Mouse (Mus musculus): ENCODE results near the gene Hmx2.

Hmx2 gene

DNA sequence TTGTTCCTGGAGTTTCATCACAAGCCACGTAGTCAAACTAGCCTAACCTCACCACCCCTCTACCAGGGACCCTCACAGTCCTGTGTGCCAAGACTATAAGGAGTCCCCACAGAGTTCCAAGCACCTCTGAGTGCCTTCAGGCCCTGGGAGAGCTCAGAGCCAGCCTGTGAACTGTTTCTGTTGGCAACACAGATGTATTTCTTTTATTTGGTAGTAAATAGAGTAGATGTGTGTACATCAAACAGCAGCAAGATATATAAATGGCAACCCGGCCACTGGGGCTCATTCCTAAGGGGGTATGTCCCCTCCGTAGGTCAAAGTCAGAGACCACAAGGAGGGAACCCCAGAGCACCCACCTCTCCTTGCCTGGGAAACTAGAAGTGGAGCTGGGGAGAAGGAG is at the start of gene Hmx2:
TSS of gene Hmx2 (plus strand) at position 301 of the 400 bp plus-strand sequence.
- no peak for DNase-seq

DNA sequence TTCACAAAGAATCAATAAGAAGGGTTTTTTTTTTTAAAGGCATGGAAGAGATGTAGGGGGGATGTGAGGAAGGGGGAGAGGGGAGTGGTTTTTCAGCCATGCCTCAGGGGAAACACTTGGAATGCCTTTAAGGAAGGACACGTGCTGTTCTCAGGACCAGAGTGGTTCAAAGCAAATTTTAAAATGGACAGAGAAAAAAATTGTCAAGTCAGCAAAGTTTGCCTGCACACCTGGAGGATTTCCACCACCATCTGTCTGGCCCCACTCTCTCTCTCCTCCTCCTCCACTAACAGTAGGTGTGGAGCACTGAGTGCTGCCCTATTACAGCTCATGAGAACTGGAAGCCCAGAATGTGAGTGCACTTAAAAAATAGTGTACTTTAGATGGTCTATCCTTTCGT is 44.8 kb upstream of the Hmx2 start:
- no peak for DNase-seq

GRCm38 (mm10) chr7:131539979-131540378 is 8.6 kb upstream of the Hmx2 start:
- DNase-seq, result peak; percentile 96

DNA sequence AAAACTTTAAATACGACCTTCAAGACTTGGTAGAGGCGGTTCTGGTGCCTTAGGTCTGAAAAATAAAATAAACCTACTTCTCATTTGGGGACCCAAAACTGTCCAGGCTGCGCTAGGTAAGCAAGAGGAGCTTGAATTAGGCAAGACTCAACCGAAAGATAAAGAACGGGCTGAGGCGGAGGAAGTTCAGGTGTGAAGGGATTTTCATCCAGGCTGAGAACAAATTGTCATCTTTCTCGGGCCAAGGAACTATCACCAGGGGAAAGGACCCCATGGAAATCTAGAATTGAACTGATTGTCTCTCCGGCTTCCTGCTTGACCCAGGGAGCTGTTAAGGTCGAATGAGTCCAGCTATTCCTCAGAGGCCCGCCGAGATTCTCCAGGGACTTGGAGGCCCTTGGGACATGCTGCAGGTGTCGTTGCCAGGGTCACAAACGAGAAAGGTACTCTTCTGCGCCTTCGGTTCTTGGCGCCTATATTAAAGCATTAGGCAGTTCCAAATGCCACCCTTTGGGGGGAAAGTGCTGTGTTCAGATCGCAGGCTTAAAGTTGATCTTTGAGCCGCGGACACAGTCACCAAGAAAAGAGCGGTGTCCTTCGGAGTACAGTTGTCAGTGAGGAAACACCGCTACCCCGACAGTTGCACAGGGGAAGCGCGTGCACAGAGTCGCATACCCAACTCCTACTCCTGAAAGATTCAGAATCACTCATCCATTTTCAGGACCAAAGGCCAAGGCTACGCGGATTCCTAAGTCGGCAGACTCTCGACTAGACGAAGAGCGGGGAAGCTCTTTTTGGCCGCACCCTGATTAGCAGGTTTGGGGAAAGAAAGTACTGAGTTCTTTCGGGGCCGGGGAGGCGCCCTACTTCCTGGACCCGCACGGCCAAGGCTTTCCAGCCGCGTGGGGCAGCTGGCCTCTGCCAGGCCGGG is 7.1 kb upstream of the Hmx2 start:
- DNase-seq, result no peak

DNA sequence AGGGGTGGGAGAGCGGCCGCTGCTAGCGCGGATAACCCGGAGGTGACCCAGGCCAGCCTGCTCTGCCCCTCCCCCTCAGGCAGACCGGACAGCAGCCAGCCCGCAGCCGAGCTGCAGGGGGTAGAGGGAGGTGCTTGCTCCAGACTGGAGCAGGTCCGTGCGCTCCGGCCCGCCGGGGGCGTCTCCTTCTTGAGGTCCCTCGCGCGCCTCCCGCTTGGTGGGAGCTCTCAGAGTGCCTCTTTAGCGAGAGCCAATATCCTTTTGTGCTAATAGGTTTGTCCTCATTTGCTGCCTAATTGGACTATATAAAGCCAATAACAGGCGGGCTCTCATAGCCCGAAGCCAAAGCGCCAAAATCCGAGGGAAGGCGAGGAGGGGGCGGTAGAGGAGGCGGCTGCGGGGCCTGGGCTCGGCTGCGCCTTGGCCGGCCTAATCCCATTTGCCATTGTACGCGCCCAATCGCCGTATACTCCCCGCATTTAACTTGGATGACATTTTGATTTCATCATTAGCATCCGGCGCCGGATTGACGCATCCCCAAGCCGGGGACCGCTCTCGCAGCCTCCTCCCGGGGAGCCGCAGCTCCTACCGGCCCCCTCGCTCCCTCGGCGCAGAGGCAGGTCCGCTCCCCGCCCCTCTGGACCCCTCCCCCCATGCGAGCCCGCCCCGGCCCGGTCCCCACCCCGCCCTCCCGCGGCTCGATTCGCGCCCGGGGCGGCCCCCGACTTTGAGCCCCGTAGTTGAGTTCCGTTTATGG is 6.3 kb upstream of the Hmx2 start, which contains the start of gene Hmx3:
TSS of gene Hmx3 (plus strand) at position 753 of the 757 bp plus-strand sequence.
- no peak for DNase-seq

DNA sequence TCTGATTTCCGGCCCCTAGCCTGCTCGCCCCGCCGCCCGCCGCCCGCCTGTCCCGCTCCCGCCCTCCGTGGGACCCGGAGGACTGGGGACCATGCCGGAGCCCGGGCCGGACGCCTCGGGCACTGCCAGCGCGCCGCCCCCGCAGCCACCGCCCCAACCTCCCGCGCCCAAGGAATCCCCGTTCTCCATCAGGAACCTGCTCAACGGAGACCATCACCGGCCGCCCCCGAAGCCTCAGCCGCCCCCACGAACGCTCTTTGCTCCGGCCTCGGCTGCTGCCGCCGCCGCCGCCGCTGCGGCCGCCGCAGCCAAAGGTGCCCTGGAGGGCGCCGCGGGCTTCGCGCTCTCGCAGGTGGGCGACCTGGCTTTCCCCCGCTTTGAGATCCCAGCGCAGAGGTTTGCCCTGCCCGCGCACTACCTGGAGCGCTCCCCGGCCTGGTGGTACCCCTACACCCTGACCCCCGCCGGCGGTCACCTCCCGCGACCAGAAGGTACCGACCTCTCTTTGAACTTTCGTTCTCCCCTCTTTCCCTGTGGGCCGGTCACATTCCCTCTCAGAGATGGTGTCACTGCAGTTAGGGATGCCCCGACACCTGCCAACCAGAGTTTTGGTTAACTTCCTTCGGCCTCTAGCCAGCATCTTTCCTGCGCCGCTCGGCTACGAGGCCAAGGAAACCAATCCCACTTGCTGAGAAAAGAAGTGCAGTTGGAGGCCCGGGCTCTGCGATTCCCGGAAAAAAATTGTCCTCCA is 5.5 kb upstream of the Hmx2 start:
- DNase-seq, result no peak

DNA sequence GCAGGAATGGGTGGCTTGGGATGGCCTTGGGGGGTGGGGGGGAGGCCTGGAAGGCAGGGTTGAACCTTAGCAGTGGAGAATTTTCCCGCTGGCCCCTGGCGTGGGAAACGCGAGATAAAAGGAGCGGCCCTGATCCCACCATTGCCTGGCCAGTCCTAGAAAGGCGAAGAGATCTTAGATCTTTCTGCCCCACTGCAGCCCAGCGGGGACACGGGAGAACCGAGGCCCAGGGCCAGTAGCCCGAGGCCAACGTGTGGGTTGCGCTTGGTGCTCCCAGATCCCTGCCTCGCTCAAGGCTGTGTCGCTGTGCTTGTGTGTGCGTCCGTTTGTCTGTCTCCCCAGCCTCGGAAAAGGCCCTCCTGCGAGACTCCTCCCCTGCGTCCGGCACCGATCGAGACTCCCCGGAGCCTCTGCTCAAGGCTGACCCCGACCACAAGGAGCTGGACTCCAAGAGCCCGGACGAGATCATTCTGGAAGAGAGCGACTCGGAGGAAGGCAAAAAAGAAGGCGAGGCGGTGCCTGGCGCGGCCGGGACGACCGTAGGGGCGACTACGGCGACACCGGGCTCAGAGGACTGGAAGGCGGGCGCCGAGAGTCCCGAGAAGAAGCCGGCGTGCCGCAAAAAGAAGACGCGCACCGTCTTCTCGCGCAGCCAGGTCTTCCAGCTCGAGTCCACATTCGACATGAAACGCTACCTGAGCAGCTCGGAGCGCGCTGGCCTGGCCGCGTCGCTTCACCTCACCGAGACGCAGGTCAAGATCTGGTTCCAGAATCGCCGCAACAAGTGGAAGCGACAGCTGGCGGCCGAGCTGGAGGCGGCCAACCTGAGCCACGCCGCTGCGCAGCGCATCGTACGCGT is 4.7 kb upstream of the Hmx2 start:
- DNase-seq, result no peak

- no peak for DNase-seq
Observed at GRCm38 (mm10) chr7:131544871-131545270, 3.7 kb upstream of the Hmx2 start.

- DNase-seq, result no peak
Observed at GRCm38 (mm10) chr7:131545701-131546385, 2.7 kb upstream of the Hmx2 start.

GRCm38 (mm10) chr7:131546423-131546822 is 2.1 kb upstream of the Hmx2 start:
- no peak for DNase-seq

DNA sequence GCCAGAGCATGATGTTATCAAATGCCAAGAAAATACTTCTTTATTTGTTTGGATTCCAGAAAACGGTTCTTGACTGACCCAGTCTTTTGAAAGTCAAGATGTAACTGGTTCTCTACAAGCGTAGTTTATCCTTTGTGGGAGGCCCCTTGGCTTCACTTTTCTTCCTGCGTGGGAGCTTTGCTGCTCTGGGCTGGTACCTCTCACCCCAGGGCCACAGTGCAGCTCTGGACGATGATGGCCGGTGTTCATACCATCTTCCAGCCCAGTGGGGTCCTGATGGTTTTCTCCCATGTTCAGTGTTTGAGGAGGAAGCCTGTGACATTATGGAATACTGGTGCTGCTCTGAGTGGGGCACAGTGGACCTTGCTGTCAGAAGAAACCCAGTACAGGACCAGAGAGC is 1.1 kb upstream of the Hmx2 start:
- DNase-seq, result no peak

DNA sequence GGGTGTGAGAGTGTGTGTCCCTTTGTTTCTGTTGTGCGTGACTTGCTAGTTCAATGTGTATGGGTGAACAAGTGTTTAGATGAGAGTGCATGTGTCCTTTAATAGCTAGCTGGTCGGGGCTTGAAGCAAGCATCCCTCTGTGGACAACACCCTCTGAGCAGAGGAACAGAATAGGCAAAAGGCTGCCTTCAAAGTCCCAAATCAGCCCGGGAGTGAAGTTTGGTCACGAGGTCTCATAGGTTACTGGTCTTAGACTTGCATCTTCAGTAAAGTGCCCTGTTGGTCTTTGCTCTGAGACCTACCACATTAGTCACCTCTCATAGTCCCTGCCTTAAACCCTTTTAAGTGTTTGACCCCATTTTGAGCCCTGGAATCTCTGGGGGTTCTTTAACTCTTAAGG is 2.9 kb downstream of the Hmx2 start:
- no peak for DNase-seq

DNA sequence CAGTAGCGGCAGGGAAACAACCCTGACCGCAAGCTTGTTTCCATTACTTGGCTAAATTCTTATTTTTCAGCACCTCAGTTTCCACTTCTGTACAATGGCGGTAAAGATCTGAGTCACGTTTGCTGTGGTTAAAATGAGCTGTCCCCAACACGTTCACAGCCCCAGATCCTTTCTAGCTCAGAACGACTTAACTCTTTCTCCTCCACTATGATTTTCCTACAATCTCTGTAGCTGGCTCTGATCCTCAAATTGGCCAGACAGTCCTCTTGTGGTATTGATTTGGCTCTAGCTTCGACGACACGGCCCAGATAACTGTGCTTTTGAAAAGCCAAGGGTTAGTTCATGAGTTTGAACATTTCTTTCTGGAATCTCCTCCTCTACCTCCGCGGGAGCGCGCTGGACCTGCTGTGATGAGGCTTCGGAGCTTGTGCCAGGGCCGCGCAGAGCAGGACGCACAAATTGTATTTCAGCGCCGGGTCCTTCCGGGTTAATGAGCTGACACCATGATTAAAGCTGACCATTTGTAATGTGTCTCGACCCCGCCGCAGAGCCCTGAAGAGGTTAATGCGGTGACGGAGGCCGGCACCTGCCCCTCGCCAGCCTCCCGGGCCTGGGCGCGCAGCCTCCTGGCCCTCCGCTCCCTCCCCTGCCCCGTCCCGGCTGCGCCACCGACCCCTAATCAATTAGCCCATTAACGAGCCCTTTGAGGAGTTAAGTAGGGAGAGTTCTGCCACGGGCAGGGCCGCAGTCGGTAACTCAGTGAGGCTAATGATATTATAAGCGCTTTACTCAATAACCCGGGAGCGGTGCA is 3.6 kb downstream of the Hmx2 start:
- DNase-seq, result no peak

DNA sequence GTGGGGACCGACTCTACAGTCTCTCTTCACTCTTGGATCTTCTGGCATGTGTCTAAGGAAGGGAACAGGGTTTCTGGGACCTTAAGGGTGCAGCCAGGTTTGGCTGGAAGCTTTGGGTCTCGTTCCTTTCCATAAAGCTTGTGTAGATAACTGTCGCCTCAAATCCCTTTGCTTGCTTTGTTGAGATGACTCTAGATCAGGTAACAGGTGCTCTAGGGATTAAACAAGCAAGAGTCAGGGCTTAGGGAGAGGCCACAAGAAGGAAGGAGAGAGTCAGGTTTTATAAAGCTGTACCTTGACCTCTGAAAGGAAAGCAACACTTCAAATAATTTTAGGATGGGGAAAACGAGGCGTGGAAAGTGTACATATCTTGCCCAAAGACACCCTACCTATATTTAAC is 4.2 kb downstream of the Hmx2 start:
- no peak for DNase-seq

DNA sequence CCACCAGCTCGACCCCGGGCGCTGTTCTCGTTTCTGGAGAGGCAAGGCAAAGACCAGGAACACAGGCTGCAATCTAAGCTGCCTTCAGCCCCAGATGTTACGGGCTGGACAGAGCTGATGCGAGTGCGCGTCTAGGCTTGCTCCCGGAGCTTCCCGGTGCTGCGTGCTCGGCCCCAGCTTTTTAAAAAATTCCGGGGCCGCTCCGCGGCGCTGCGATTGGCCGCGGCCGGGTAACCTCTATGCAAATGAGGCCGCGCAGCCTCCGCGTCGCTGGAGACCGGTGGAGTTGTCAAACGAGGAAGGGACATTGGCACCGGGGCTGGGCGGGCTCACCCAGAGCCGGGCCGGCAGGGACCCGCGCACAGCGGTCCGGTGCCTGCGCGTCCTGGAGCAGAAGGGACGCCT is 5.2 kb downstream of the Hmx2 start:
- DNase-seq, result no peak

- DNase-seq, result no peak
Observed at GRCm38 (mm10) chr7:131554341-131555180, 6.0 kb downstream of the Hmx2 start.

DNA sequence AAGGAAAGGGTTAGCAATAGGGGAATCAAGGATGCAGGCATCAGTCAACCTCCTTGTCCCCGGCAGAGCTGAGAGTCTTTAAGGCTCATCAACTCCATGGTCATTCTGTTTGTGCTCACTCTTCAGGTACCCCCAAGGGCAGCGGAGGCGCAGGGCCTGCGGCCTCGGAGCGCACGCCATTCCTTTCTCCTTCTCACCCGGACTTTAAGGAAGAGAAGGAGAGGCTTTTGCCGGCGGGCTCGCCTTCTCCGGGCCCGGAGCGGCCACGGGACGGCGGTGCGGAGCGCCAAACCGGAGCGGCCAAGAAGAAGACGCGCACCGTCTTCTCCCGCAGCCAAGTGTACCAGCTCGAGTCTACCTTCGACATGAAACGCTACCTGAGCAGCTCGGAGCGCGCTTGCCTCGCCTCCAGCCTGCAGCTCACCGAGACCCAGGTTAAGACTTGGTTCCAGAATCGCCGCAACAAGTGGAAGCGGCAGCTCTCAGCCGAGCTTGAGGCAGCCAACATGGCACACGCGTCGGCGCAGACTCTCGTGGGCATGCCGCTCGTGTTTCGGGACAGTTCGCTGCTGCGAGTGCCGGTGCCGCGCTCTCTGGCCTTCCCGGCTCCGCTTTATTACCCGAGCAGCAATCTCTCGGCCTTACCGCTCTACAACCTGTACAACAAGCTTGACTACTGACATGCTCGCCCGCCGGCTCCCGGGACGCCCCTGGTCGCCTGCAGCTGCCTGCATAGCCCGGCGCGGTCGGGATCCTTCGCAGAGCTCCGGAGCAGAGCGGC is 6.9 kb downstream of the Hmx2 start:
- no peak for DNase-seq

DNA sequence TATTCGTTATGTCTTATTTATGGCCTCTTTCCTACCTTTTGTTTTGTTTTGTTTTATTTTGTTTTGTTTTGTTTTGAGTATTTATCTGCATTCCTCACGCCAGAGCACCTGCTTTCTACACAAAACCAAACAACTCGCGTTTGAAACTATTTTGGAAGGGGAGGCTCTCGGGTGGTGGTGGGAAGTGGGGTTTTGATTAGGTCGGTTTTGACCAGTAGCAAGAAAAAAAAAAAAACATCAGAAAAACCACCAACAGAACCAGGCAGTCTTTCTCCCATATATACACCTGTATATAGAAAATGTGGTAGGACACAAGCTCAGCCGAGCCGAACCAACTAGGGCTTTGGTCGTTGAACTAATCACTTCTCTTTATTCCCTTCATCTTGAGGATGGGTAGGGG is 7.5 kb downstream of the Hmx2 start:
- no peak for DNase-seq
